Mouse (Mus musculus) hindbrain, embryonic 15.5 days (tissue): Measurements from ENCODE around the gene Cyfip2. TPM values are rescaled to one million over a fixed set of nuclear protein-coding genes. Genes with fewer than 3 reads are reported as not detected.

Experiments used
- ATAC-seq: fragments of 200-750 bp; cut with Nextera tagmentation; 2 replicates; pipeline ENCODE4 v1.8.0; 2017; ENCODE audit warnings: low read depth, moderate number of reproducible peaks, moderate TSS enrichment; ENCODE audit not compliant: low FRiP score
- H3K27ac ChIP-seq: fragments of 300-500 bp; sonication (generic); replicated peaks from 2 replicates; pipeline ENCODE4 v1.5.1; 2015; ENCODE audit warnings: mild to moderate bottlenecking, inconsistent platforms
- H3K27me3 ChIP-seq: fragments of 300-500 bp; sonication (generic); 2 replicates; pipeline ENCODE4 v1.6.1; 2015; ENCODE audit warnings: control low read depth, inconsistent platforms
- H3K36me3 ChIP-seq: fragments of 300-500 bp; sonication (generic); 2 replicates; pipeline ENCODE4 v1.6.1; 2015; ENCODE audit warnings: control low read depth, inconsistent platforms
- H3K4me1 ChIP-seq: fragments of 300-500 bp; sonication (generic); replicated peaks from 2 replicates; pipeline ENCODE4 v1.6.1; 2015; ENCODE audit warnings: control low read depth, inconsistent platforms
- H3K4me2 ChIP-seq: fragments of 300-500 bp; sonication (generic); 2 replicates; pipeline ENCODE4 v1.6.1; 2015; ENCODE audit warnings: moderate library complexity, mild to moderate bottlenecking, inconsistent platforms
- H3K4me3 ChIP-seq: fragments of 300-500 bp; sonication (generic); 2 replicates; pipeline ENCODE4 v1.5.1; 2015; ENCODE audit warnings: mild to moderate bottlenecking, inconsistent platforms
- H3K9ac ChIP-seq: fragments of 300-500 bp; sonication (generic); 2 replicates; pipeline ENCODE4 v1.6.1; 2015; ENCODE audit warnings: inconsistent platforms
- H3K9me3 ChIP-seq: fragments of 300-500 bp; sonication (generic); 2 replicates; pipeline ENCODE4 v1.6.1; 2016; ENCODE audit warnings: control low read depth, inconsistent platforms
- WGBS: fragments of 180-500 bp; shearing (Covaris S2); methylation state at CpG from one replicate; pipeline ENCODE4 v1.1.7; 2015; 5-methylcytosine and 5-hydroxymethylcytosine counted together
- polyA plus RNA-seq: library from polyadenylated mRNA; unstranded; fragments of >200 nt; fragmentation: Nextera tagmentation; extraction: Ambion mirVana; gene quantifications from 2 replicates; pipeline ENCODE4 v1.2.1, GENCODE M21; 2015

Gene Cyfip2
- polyA plus RNA-seq, 1 experiment from 2014 or later: 95.4 TPM

GRCm38 (mm10) chr11:46321559-46321958 is 8.9 kb upstream of the Cyfip2 start:
- H3K9me3 ChIP-seq: no peaks in the 10 kb centered on the region
- H3K4me3 ChIP-seq: no peak overlapping the region
- H3K27me3 ChIP-seq: no peaks in the 10 kb centered on the region
- H3K4me2 ChIP-seq: no peak overlapping the region
- ATAC-seq: no peak
- 83% methylated on average over 7 of the region's 7 CpGs for WGBS
- H3K4me1 ChIP-seq: no peaks in the 10 kb centered on the region
- no peaks in the 10 kb centered on the region for H3K36me3 ChIP-seq
- no peak overlapping the region for H3K9ac ChIP-seq
- H3K27ac ChIP-seq: no peak overlapping the region

GRCm38 (mm10) chr11:46314534-46314933 is 1.9 kb upstream of the Cyfip2 start:
- H3K27ac ChIP-seq: no peak overlapping the region
- H3K4me3 ChIP-seq: no peak overlapping the region
- ATAC-seq: no peak
- no peaks in the 10 kb centered on the region for H3K9me3 ChIP-seq
- H3K27me3 ChIP-seq: no peaks in the 10 kb centered on the region
- H3K4me1 ChIP-seq: peaks cover 23% of the 10 kb centered on the region
- no peak overlapping the region for H3K4me2 ChIP-seq
- H3K9ac ChIP-seq: no peak overlapping the region
- H3K36me3 ChIP-seq: no peaks in the 10 kb centered on the region
- 66% methylated on average over 7 of the region's 7 CpGs for WGBS

- no peak overlapping the region for H3K4me3 ChIP-seq
- H3K27me3 ChIP-seq: no peaks in the 10 kb centered on the region
- peaks cover 29% of the 10 kb centered on the region for H3K4me1 ChIP-seq
- no peaks in the 10 kb centered on the region for H3K36me3 ChIP-seq
- H3K4me2 ChIP-seq: no peak overlapping the region
- no peaks in the 10 kb centered on the region for H3K9me3 ChIP-seq
- H3K27ac ChIP-seq: no peak overlapping the region
- H3K9ac ChIP-seq: no peak overlapping the region
- no peak for ATAC-seq
- 85% methylated on average over 6 of the region's 6 CpGs for WGBS
Observed at GRCm38 (mm10) chr11:46313851-46314250, 1.2 kb upstream of the Cyfip2 start.

GRCm38 (mm10) chr11:46311703-46312522 is 746 bp downstream of the Cyfip2 start:
- peak overlapping the region; percentile 59 for H3K4me3 ChIP-seq
- peak overlapping the region; percentile 82 for H3K4me2 ChIP-seq
- H3K36me3 ChIP-seq: no peaks in the 10 kb centered on the region
- ATAC-seq: peak; percentile 87
- peak overlapping the region; percentile 82 for H3K9ac ChIP-seq
- H3K27ac ChIP-seq: peak overlapping the region; percentile 85
- no peaks in the 10 kb centered on the region for H3K27me3 ChIP-seq
- WGBS: under 1% methylated on average over 71 of the region's 71 CpGs
- no peaks in the 10 kb centered on the region for H3K9me3 ChIP-seq
- peaks cover 36% of the 10 kb centered on the region for H3K4me1 ChIP-seq

GRCm38 (mm10) chr11:46311181-46311702 is 1.4 kb downstream of the Cyfip2 start:
- Histone ChIP-seq H3K27ac (peak overlapping the region; percentile 85), H3K4me3 (peak overlapping the region; percentile 59), H3K9ac (peak overlapping the region; percentile 82), H3K9me3 (no peaks in the 10 kb centered on the region), H3K4me2 (peak overlapping the region; percentile 82), H3K4me1 (peaks cover 36% of the 10 kb centered on the region), H3K27me3 (no peaks in the 10 kb centered on the region), H3K36me3 (no peaks in the 10 kb centered on the region)
- ATAC-seq: peak; percentile 6
- 3% methylated on average over 14 of the region's 14 CpGs for whole genome bisulfite sequencing

DNA sequence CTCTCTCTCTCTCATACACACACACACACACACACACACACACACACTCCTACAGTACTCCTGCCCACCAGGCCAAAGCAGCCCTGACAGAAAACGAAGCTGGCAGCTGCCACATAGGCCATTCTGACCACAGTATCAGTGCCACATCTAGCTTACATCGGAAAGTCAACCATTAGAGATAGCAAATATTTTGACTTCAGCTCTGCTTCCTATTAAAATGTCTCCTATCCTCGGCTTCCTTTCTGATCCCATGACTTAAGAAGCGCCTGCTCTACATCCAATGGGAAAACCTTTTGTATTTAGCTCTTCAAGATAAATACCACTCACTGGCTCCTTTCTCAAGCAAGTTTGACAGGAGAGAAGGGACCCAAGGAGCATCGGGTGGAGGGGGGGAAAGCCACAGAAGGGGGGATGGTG is 2.0 kb downstream of the Cyfip2 start:
- 27% methylated on average over 5 of the region's 5 CpGs for WGBS
- 0 out of 2 replicates have a peak, but pooled peaks have one; percentile 0 for ATAC-seq
- H3K9me3 ChIP-seq: no peaks in the 10 kb centered on the region
- H3K36me3 ChIP-seq: no peaks in the 10 kb centered on the region
- peak overlapping the region; percentile 59 for H3K4me3 ChIP-seq
- H3K9ac ChIP-seq: peak overlapping the region; percentile 82
- H3K27ac ChIP-seq: peak overlapping the region; percentile 85
- H3K4me1 ChIP-seq: peaks cover 38% of the 10 kb centered on the region
- peak overlapping the region; percentile 82 for H3K4me2 ChIP-seq
- H3K27me3 ChIP-seq: no peaks in the 10 kb centered on the region

- peak overlapping the region; percentile 82 for H3K4me2 ChIP-seq
- WGBS: 12% methylated on average over 10 of the region's 10 CpGs
- no peaks in the 10 kb centered on the region for H3K9me3 ChIP-seq
- ATAC-seq: peak; percentile 25; the same call in 1 of the 2 replicates
- no peaks in the 10 kb centered on the region for H3K36me3 ChIP-seq
- H3K4me3 ChIP-seq: peak overlapping the region; percentile 59
- H3K9ac ChIP-seq: peak overlapping the region; percentile 82
- peaks cover 44% of the 10 kb centered on the region for H3K4me1 ChIP-seq
- no peaks in the 10 kb centered on the region for H3K27me3 ChIP-seq
- H3K27ac ChIP-seq: peak overlapping the region; percentile 85
Observed at GRCm38 (mm10) chr11:46309808-46310555, 2.7 kb downstream of the Cyfip2 start.

DNA sequence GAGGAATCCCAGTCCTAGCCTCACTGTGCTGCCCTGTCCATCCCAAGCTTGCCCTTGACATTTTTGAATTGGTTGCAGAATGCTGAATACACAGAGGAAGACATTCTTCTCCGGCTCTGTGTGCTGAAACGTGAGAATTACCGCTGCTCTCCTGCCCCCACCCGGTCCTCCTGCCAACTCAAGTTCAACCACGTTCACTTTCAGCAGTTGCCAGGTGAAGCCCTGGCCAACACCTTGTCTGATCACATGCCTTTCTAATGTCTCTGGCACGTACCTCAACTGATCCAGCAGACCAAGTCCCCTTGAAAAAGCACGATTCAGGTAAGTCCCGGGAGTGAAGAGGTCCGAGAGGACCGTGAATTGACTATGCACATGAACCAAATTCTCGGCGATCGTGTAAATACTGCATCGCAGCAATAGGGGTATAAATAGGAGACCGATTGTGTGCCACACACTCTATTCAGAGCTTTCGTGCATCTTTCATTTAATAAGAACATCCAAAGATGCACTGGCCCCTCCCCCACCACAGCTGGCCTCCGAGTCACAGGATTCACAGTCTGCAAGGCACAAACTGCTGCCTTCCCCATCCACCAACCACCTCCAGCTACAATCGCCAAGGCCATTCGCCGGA is 3.4 kb downstream of the Cyfip2 start:
- Histone ChIP-seq H3K27ac (peak overlapping the region; percentile 85), H3K9ac (peak overlapping the region; percentile 82; the same call in 1 of the 2 replicates), H3K9me3 (no peaks in the 10 kb centered on the region), H3K4me1 (peaks cover 47% of the 10 kb centered on the region), H3K4me3 (peak overlapping the region; percentile 59), H3K36me3 (no peaks in the 10 kb centered on the region), H3K4me2 (peak overlapping the region; percentile 82), H3K27me3 (no peaks in the 10 kb centered on the region)
- WGBS: 49% methylated on average over 20 of the region's 20 CpGs
- no peak for ATAC-seq

DNA sequence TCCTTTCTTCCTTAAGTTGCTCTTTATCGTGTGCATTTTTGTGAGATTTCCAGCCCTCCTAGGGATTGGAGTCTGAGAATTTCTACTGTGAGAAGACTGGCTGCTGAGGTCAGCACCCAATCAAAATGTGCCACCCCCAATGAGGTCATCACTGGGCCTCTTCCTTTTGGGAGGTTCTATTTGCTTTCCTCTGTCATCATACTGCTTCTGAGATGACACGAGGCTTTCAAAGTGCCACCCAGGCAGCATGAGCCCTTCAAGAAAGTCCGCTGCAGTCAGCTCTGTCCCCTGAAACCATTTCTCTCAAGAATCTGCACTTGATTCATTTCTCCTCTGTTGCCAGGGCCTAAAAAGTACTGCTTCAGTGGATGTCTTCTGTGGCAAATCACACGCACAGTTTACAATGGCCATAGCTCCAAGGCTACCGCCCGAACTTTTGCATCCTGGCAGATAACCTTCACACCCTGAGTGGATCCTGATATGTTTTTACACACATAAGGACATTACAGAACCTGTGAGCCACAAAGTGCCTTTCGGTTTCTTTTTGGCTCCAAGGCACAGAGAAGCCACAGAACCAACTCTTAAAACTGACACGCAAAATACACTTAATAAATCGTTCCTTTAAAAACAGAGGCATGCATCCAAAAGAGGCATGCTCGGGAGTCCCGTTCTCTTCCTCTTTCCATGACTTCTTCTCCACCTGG is 4.2 kb downstream of the Cyfip2 start:
- Histone ChIP-seq H3K27me3 (no peaks in the 10 kb centered on the region), H3K4me2 (peak overlapping the region; percentile 82), H3K27ac (0 out of 2 replicates have a peak overlapping the region, but pooled peaks have one; percentile 85), H3K9me3 (no peaks in the 10 kb centered on the region), H3K9ac (no peak overlapping the region), H3K4me3 (peak overlapping the region; percentile 59; the same call in 1 of the 2 replicates), H3K4me1 (peaks cover 47% of the 10 kb centered on the region), H3K36me3 (no peaks in the 10 kb centered on the region)
- no peak for ATAC-seq
- 87% methylated on average over 11 of the region's 11 CpGs for WGBS

- 94% methylated on average over 7 of the region's 7 CpGs for WGBS
- H3K27me3 ChIP-seq: no peaks in the 10 kb centered on the region
- no peak overlapping the region for H3K4me3 ChIP-seq
- no peaks in the 10 kb centered on the region for H3K36me3 ChIP-seq
- ATAC-seq: no peak
- no peak overlapping the region for H3K27ac ChIP-seq
- peaks cover 42% of the 10 kb centered on the region for H3K4me1 ChIP-seq
- H3K9ac ChIP-seq: no peak overlapping the region
- no peaks in the 10 kb centered on the region for H3K9me3 ChIP-seq
- H3K4me2 ChIP-seq: no peak overlapping the region
Observed at GRCm38 (mm10) chr11:46307768-46308167, 4.9 kb downstream of the Cyfip2 start.

- Histone ChIP-seq H3K4me1 (peaks cover 40% of the 10 kb centered on the region), H3K27ac (no peak overlapping the region), H3K4me2 (no peak overlapping the region), H3K9me3 (no peaks in the 10 kb centered on the region), H3K36me3 (no peaks in the 10 kb centered on the region), H3K27me3 (no peaks in the 10 kb centered on the region), H3K4me3 (no peak overlapping the region), H3K9ac (no peak overlapping the region)
- WGBS: 90% methylated on average over 7 of the region's 7 CpGs
- ATAC-seq: no peak
Observed at GRCm38 (mm10) chr11:46306776-46307175, 5.9 kb downstream of the Cyfip2 start.
